Comparison of ENCODE assay signal across 8 mouse cellular contexts in genomic region chr11:116489771-116490231, GRCm38 (mm10). TPM values are rescaled to one million over a fixed set of nuclear protein-coding genes. Genes with fewer than 3 reads are reported as not detected.
DNase-seq lines count a peak whose midpoint lies in the region; ATAC-seq and TF ChIP-seq lines count a peak whose summit lies in the region.

No protein-coding gene starts in this region.

- peaks cover 11% of the 10 kb centered on the region; the same call in 1 of the 2 replicates for H3K79me2 ChIP-seq in liver, adult 2 months (ENCODE audit: control insufficient read depth, insufficient read depth, low read length)

- peak overlapping the region; percentile 73 for H3K4me2 ChIP-seq in forebrain, embryonic 14.5 days (ENCODE audit: low read length)
- H3K4me2 ChIP-seq in liver, embryonic 15.5 days: peak overlapping the region; percentile 99

- under 1% methylated on average over 39 of the region's 39 CpGs for WGBS in liver, adult 2 months
- 0% methylated on average over 36 of the region's 39 CpGs for WGBS in forebrain, embryonic 14.5 days
- WGBS in liver, embryonic 15.5 days (ENCODE audit: insufficient replicate concordance): under 1% methylated on average over 39 of the region's 39 CpGs

- peak overlapping the region; percentile 95 for H3K9ac ChIP-seq in liver, adult 2 months (ENCODE audit: low read depth, low read length)
- peak overlapping the region; percentile 97 for H3K9ac ChIP-seq in forebrain, embryonic 14.5 days (ENCODE audit: low read length)
- H3K9ac ChIP-seq in liver, embryonic 15.5 days: peak overlapping the region; percentile 91

- DNase-seq in liver, adult 2 months (ENCODE audit: extremely low read depth, low read depth, low spot score): no peak
- DNase-seq in liver: no peak
- DNase-seq in forebrain, embryonic 14.5 days (ENCODE audit: low spot score): peak; percentile 23
- peak; percentile 63 for DNase-seq in thymus, postnatal 4 days
- no peak for DNase-seq in frontal cortex, postnatal 36 days (ENCODE audit: low spot score in 2 of 2)

- H3K27ac ChIP-seq in liver, adult 2 months (replicated peaks; ENCODE audit: insufficient read depth, low read depth, low read length): peak overlapping the region; percentile 76
- peak overlapping the region; percentile 87 for H3K27ac ChIP-seq in forebrain, embryonic 14.5 days (ENCODE audit: low read depth, low read length)
- H3K27ac ChIP-seq in liver, embryonic 15.5 days (replicated peaks): peak overlapping the region; percentile 83

- TF ChIP-seq POLR2A in liver, adult 2 months (IDR thresholded peaks at IDR 0.05; ENCODE audit: extremely low read depth, insufficient read depth, low read length): no peak

- H3K4me1 ChIP-seq in liver, adult 2 months (ENCODE audit: control insufficient read depth, insufficient read depth, low read length): peaks cover 13% of the 10 kb centered on the region
- peaks cover 8% of the 10 kb centered on the region for H3K4me1 ChIP-seq in forebrain, embryonic 14.5 days (ENCODE audit: control insufficient read depth, insufficient read depth, low read length)
- H3K4me1 ChIP-seq in liver, embryonic 15.5 days (replicated peaks): peaks cover 39% of the 10 kb centered on the region

- peak; percentile 24 for ATAC-seq in activated CD4-positive, CD25-positive, alpha-beta regulatory T cell, adult 4 months
- peak; percentile 56 for ATAC-seq in forebrain, embryonic 14.5 days
- peak; percentile 26 for ATAC-seq in liver, embryonic 15.5 days (ENCODE audit: insufficient read depth)
- ATAC-seq in frontal cortex, adult (ENCODE audit: low TSS enrichment): no peak; the same call in 1 of the 2 replicates

- H3K36me3 ChIP-seq in liver, adult 2 months (ENCODE audit: control insufficient read depth, insufficient read depth, low read length): peaks cover 14% of the 10 kb centered on the region; the same call in 1 of the 2 replicates
- H3K36me3 ChIP-seq in forebrain, embryonic 14.5 days (ENCODE audit: control insufficient read depth, insufficient read depth, low read length): peaks cover 31% of the 10 kb centered on the region
- H3K36me3 ChIP-seq in liver, embryonic 15.5 days (replicated peaks): peaks cover 30% of the 10 kb centered on the region

- no peaks in the 10 kb centered on the region for H3K9me3 ChIP-seq in forebrain, embryonic 14.5 days (replicated peaks; ENCODE audit: control insufficient read depth, low read length)
- no peaks in the 10 kb centered on the region for H3K9me3 ChIP-seq in liver, embryonic 15.5 days (replicated peaks)

- no peaks in the 10 kb centered on the region for H3K27me3 ChIP-seq in liver, adult 2 months (ENCODE audit: control insufficient read depth, insufficient read depth, low read length)
- H3K27me3 ChIP-seq in forebrain, embryonic 14.5 days (replicated peaks; ENCODE audit: control insufficient read depth, insufficient read depth, low read length): no peaks in the 10 kb centered on the region
- no peaks in the 10 kb centered on the region for H3K27me3 ChIP-seq in liver, embryonic 15.5 days

- no peak for TF ChIP-seq CTCF in liver, adult 2 months (IDR thresholded peaks at IDR 0.05; ENCODE audit: low read depth, low read length)

- H3K4me3 ChIP-seq in liver, adult 2 months (ENCODE audit: insufficient read depth, low read depth, low read length): peak overlapping the region; percentile 77
- H3K4me3 ChIP-seq in forebrain, embryonic 14.5 days (ENCODE audit: low read depth, low read length): peak overlapping the region; percentile 99
- H3K4me3 ChIP-seq in liver, embryonic 15.5 days (replicated peaks): peak overlapping the region; percentile 94

RNA-seq across cellular contexts. Expression of gene Prpsap1, which starts 4.2 kb away (rescaled TPM):
- 37.7 and 59.0 TPM in 2 replicates for total RNA-seq in liver, adult 2 months (2014; rRNA removed)
- polyA plus RNA-seq in liver, adult 2 months (2012; rRNA removed): 72.8 and 80.1 TPM in 2 replicates
- 10 to 100 TPM; 47.3 to 60.5 TPM for polyA plus RNA-seq in activated CD4-positive, CD25-positive, alpha-beta regulatory T cell, adult 4 months (2017; shearing (Covaris generic))
- polyA plus RNA-seq in forebrain, embryonic 14.5 days (2014; fragmentation: Nextera tagmentation; extraction: Ambion mirVana): 138 and 153 TPM in 2 replicates
- polyA plus RNA-seq in liver, embryonic 15.5 days (2015; fragmentation: Nextera tagmentation; extraction: Ambion mirVana): 45.1 and 49.0 TPM in 2 replicates

RNA-seq across cellular contexts. Expression of gene Qrich2, which starts 23.8 kb away (rescaled TPM):
- 0.07 TPM in 1 of 2 replicates, not detected in the other for total RNA-seq in liver, adult 2 months (2014; rRNA removed)
- polyA plus RNA-seq in liver, adult 2 months (2012; rRNA removed): 0.05 and 0.11 TPM in 2 replicates
- not detected for polyA plus RNA-seq in activated CD4-positive, CD25-positive, alpha-beta regulatory T cell, adult 4 months (2017; shearing (Covaris generic))
- polyA plus RNA-seq in forebrain, embryonic 14.5 days (2014; fragmentation: Nextera tagmentation; extraction: Ambion mirVana): not detected in 2 replicates
- polyA plus RNA-seq in liver, embryonic 15.5 days (2015; fragmentation: Nextera tagmentation; extraction: Ambion mirVana): not detected in 2 replicates

RNA-seq across cellular contexts. Expression of gene Sphk1, which starts 40.9 kb away (rescaled TPM):
- total RNA-seq in liver, adult 2 months (2014; rRNA removed): 0.47 and 0.55 TPM in 2 replicates
- polyA plus RNA-seq in liver, adult 2 months (2012; rRNA removed): 0.21 and 0.44 TPM in 2 replicates
- polyA plus RNA-seq in activated CD4-positive, CD25-positive, alpha-beta regulatory T cell, adult 4 months (2017; shearing (Covaris generic)): not detected
- 2.2 and 2.7 TPM in 2 replicates for polyA plus RNA-seq in forebrain, embryonic 14.5 days (2014; fragmentation: Nextera tagmentation; extraction: Ambion mirVana)
- polyA plus RNA-seq in liver, embryonic 15.5 days (2015; fragmentation: Nextera tagmentation; extraction: Ambion mirVana): 28.8 and 32.7 TPM in 2 replicates

RNA-seq across cellular contexts. Expression of gene Ubald2, which starts 55.9 kb away (rescaled TPM):
- 16.1 and 16.6 TPM in 2 replicates for total RNA-seq in liver, adult 2 months (2014; rRNA removed)
- 45.7 and 72.0 TPM in 2 replicates for polyA plus RNA-seq in liver, adult 2 months (2012; rRNA removed)
- 10 to 100 TPM; 13.7 to 15.0 TPM for polyA plus RNA-seq in activated CD4-positive, CD25-positive, alpha-beta regulatory T cell, adult 4 months (2017; shearing (Covaris generic))
- 95.5 and 100 TPM in 2 replicates for polyA plus RNA-seq in forebrain, embryonic 14.5 days (2014; fragmentation: Nextera tagmentation; extraction: Ambion mirVana)
- 33.1 and 33.9 TPM in 2 replicates for polyA plus RNA-seq in liver, embryonic 15.5 days (2015; fragmentation: Nextera tagmentation; extraction: Ambion mirVana)

Comparison
In these comparisons a context has a peak if more than half of its experiments do, and no peak if none do; other contexts are left out.
1. DNase-seq: peak in forebrain, embryonic 14.5 days (single experiment) and thymus, postnatal 4 days (single experiment); none in liver, adult 2 months (single experiment), liver (single experiment) and frontal cortex, postnatal 36 days (0 of 2).
2. Peak in every context shown above with its lines, with median percentiles within 50 percentile points of each other: H3K27ac ChIP-seq, H3K4me3 ChIP-seq and H3K9ac ChIP-seq.